Mouse (Mus musculus) hindbrain, postnatal 0 days (tissue): ENCODE measurements at regions not wholly inside any gene's neighbourhood (a gene's known extent, or its start where the extent isn't known, plus 50 kb on each side); places are given as distances from the start of the nearest gene placed in this dataset.
"Not testable (repeated sequence)": the region's sequence is repeated elsewhere in the genome, so short reads cannot be mapped to it uniquely, and the experiment has no call there.

ENCODE experiments used
- ATAC-seq: fragments of 200-750 bp; cut with Nextera tagmentation; 2 replicates; pipeline ENCODE4 v1.8.0; 2017; ENCODE audit warnings: mild to moderate bottlenecking, moderate TSS enrichment, moderate library complexity
- DNase-seq: peaks from one replicate; pipeline ENCODE4 v3.0.0-alpha.2; 2015; ENCODE audit warnings: low spot score
- H3K27ac ChIP-seq: fragments of 300-500 bp; sonication (generic); 2 replicates; pipeline ENCODE4 v1.5.1; 2014; ENCODE audit warnings: mild to moderate bottlenecking
- H3K27me3 ChIP-seq: fragments of 300-500 bp; sonication (generic); 2 replicates; pipeline ENCODE4 v1.6.1; 2014; ENCODE audit warnings: low read length, mixed read lengths; ENCODE audit not compliant: insufficient read depth
- H3K36me3 ChIP-seq: fragments of 300-500 bp; sonication (generic); 2 replicates; pipeline ENCODE4 v1.6.1; 2014; ENCODE audit warnings: low read length, mixed read lengths; ENCODE audit not compliant: insufficient read depth
- H3K4me1 ChIP-seq: fragments of 300-500 bp; sonication (generic); 2 replicates; pipeline ENCODE4 v1.6.1; 2014; ENCODE audit warnings: antibody characterized with exemption, low read length, mixed read lengths; ENCODE audit not compliant: insufficient read depth
- H3K4me2 ChIP-seq: fragments of 300-500 bp; sonication (generic); 2 replicates; pipeline ENCODE4 v1.6.1; 2014; ENCODE audit warnings: low read depth, mild to moderate bottlenecking, low read length, moderate library complexity, mixed read lengths
- H3K4me3 ChIP-seq: fragments of 300-500 bp; sonication (generic); 2 replicates; pipeline ENCODE4 v1.5.1; 2014; ENCODE audit warnings: low read length
- H3K9ac ChIP-seq: fragments of 300-500 bp; sonication (generic); replicated peaks from 2 replicates; pipeline ENCODE4 v1.6.1; 2014; ENCODE audit warnings: mild to moderate bottlenecking, low read length, moderate library complexity, mixed read lengths
- H3K9me3 ChIP-seq: fragments of 300-500 bp; sonication (generic); 2 replicates; pipeline ENCODE4 v1.6.1; 2016; ENCODE audit warnings: low read length, mixed read lengths
- CTCF ChIP-seq: IDR thresholded peaks from 2 replicates; pipeline ENCODE4 v1.5.1; 2016; ENCODE audit warnings: antibody characterized with exemption, control low read depth, low read depth
- WGBS: fragments of 180-500 bp; shearing (Covaris S2); extraction: QIAGEN DNeasy Blood & Tissue Kit; methylation state at CpG from one replicate; pipeline ENCODE4 v1.1.7; 2014; 5-methylcytosine and 5-hydroxymethylcytosine counted together

DNA sequence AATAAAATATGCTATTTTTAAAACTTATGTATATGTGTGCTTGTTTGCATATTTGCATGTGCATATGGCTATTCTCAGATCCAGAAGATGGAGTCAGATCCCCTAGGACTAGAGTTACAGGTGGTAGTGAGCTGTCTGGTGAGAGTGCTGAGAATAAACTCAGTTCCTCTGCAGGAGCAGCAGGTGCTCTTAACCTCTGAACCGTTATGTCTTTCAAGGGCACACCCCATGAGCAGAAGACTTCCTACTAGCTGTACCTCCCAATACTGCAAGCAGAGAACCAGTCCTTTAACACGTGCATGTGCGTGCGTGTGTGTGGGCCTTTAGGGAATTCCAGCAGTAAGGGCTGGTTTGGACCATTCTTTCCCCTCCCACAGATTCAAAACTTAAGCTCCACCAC lies 85.9 kb upstream of the Akt3 start:
- no peaks in the 10 kb centered on the region for H3K27me3 ChIP-seq
- no peak overlapping the region for H3K27ac ChIP-seq
- H3K4me1 ChIP-seq: no peaks in the 10 kb centered on the region
- ATAC-seq: no peak
- TF ChIP-seq CTCF: no peak
- no peaks in the 10 kb centered on the region for H3K9me3 ChIP-seq
- H3K36me3 ChIP-seq: no peaks in the 10 kb centered on the region
- H3K4me3 ChIP-seq: no peak overlapping the region
- H3K4me2 ChIP-seq: no peak overlapping the region
- 86% methylated on average over 4 of the region's 4 CpGs for WGBS
- H3K9ac ChIP-seq: no peak overlapping the region
- DNase-seq: no peak

DNA sequence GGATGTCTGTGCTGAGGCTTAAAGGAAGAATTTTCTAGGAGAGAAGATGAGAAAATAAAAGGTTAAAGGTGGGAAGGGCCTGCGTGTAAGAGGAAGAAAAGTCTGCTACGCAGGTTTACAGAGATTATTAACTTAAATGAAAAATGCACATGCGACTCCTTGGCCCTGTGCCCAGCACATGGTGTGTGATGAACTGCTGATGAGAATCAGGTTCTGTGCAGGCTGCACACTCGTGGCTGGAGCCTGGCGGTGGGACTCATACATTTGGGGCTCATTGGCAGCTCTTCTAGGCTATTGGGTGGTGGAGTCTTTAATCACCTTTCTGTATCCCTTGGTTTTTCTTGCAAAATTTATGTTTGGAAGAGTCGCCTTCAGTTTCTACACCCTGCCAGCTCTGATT lies 85.1 kb upstream of the Akt3 start:
- Histone ChIP-seq H3K4me3 (no peak overlapping the region), H3K4me1 (no peaks in the 10 kb centered on the region), H3K9ac (no peak overlapping the region), H3K4me2 (no peak overlapping the region), H3K36me3 (no peaks in the 10 kb centered on the region), H3K9me3 (no peaks in the 10 kb centered on the region), H3K27me3 (no peaks in the 10 kb centered on the region), H3K27ac (no peak overlapping the region)
- WGBS: 23% methylated on average over 6 of the region's 6 CpGs
- TF ChIP-seq CTCF: no peak
- ATAC-seq: no peak
- peak; percentile 46 for DNase-seq

DNA sequence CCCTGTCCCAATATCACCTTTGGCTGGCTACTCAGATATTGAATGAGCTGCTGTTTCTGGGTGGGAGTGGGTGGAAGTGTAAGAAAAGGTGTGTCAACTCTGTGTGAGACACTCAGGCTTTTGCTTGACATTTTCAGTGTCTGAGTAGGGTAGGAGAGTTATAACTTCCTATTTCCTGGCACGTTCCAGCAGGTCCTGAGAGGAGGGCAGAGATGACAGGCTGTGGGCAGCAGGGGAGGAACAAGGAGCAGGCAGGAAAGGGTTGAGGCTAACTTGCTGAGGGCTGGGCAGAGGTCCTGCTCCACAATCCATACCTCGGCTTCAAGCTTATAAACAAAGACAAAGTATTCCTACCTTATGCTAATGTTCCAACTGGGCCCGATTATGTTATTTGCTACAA lies 82.2 kb upstream of the Akt3 start:
- TF ChIP-seq CTCF: no peak
- Histone ChIP-seq H3K27ac (no peak overlapping the region), H3K4me3 (no peak overlapping the region), H3K27me3 (no peaks in the 10 kb centered on the region), H3K9ac (no peak overlapping the region), H3K9me3 (no peaks in the 10 kb centered on the region), H3K4me1 (no peaks in the 10 kb centered on the region), H3K36me3 (no peaks in the 10 kb centered on the region), H3K4me2 (no peak overlapping the region)
- WGBS: 71% methylated on average over 3 of the region's 3 CpGs
- DNase-seq: no peak
- no peak for ATAC-seq

DNA sequence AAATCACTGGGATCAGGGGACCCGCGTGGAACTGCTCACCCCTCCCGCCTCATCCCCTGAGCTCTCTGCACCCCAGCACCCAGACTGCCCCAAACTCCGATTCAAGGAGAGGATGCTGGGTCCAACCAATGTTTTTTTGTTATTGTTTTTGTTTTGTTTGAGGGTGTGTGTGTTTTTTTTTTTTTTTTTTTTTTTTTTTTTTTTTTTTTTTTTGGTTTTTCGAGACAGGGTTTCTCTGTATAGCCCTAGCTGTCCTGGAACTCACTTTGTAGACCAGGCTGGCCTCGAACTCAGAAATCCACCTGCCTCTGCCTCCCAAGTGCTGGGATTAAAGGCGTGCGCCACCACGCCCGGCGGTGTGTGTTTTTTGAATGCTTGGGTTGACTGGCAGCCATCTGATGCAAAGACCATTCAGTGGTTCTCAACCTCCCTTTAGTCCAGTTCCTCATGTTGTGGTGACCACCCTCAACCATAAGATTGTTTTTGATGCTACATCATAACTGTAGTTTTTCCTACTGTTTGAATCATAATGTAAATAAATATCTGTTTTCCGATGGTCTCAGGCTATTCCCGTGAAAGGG lies 81.3 kb upstream of the Akt3 start:
- peak overlapping the region; percentile 80 for H3K4me2 ChIP-seq
- WGBS: 60% methylated on average over 11 of the region's 13 CpGs
- not testable (repeated sequence) for H3K9me3 ChIP-seq, DNase-seq, H3K36me3 ChIP-seq, H3K4me1 ChIP-seq, ATAC-seq, H3K27me3 ChIP-seq
- peak overlapping the region; percentile 42 for H3K4me3 ChIP-seq
- H3K27ac ChIP-seq: peak overlapping the region; percentile 77
- peak overlapping the region; percentile 58; the same call in 1 of the 2 replicates for H3K9ac ChIP-seq

DNA sequence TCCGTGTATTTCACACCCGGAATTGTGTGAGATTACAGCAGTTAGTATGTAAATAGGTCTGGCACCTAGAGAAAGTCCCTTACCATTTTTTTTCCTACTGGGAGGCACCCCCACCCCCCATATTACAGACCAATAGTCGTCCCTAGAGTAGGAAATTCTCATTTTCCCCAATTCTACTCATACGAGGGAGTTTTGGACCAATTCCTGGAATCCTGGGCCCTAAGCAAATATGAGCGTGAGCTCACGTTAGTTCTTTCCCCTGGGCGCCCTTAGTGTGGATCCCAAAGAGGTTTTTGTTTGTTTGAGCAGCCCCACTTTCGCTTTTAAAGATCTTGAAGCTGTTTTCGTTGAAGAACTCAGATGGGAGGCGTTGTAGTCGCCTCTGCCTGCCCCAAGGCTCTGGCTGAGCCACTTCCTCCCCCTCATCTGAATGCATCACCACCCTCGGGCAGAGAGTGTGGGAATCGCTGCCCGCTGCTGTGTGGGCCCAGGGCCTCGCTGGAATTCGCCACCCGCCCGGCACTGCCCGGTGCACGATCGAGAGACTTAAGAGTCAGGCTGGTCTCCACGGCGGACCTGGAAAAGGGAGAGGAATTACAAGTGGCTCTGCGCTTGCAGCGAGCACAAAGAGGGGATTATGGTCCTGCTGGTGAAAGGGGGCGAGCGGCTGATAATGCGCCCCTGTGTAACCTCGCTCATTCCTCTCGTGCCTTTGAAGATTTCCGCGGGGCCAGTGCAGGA lies 80.6 kb upstream of the Akt3 start:
- peak overlapping the region; percentile 77 for H3K27ac ChIP-seq
- 6% methylated on average over 32 of the region's 32 CpGs for WGBS
- H3K4me3 ChIP-seq: peak overlapping the region; percentile 42
- H3K9ac ChIP-seq: peak overlapping the region; percentile 58
- no peaks in the 10 kb centered on the region for H3K36me3 ChIP-seq
- H3K4me2 ChIP-seq: peak overlapping the region; percentile 80
- peak; percentile 12; the same call in 1 of the 2 replicates for TF ChIP-seq CTCF
- no peaks in the 10 kb centered on the region for H3K27me3 ChIP-seq
- ATAC-seq: peak; percentile 96
- DNase-seq: peak; percentile 77
- no peaks in the 10 kb centered on the region for H3K4me1 ChIP-seq
- H3K9me3 ChIP-seq: no peaks in the 10 kb centered on the region

DNA sequence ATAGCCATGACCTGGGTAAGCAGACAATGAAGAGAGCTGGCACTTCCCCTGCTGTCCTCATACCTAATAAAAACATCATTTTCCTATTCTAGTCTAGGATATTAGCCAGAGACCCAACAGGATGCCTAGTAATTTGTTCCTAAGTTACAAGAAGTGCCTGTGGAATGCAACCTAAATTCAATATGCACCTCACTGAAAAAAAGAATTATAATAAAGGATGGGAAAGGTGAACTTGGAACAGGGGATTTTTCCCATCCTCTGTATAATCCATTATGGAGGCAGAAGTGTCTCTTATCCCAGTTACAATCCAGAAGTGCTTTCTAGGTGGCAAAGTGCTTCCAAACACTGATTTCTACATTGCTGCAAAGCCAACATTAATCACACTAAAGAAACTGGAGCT lies 79.8 kb upstream of the Akt3 start:
- H3K4me2 ChIP-seq: no peak overlapping the region
- DNase-seq (no peak), ATAC-seq (no peak)
- H3K9ac ChIP-seq: no peak overlapping the region
- H3K27me3 ChIP-seq: no peaks in the 10 kb centered on the region
- peak overlapping the region; percentile 77; the same call in 1 of the 2 replicates for H3K27ac ChIP-seq
- no peaks in the 10 kb centered on the region for H3K4me1 ChIP-seq
- H3K4me3 ChIP-seq: no peak overlapping the region
- H3K9me3 ChIP-seq: no peaks in the 10 kb centered on the region
- no peak for TF ChIP-seq CTCF
- H3K36me3 ChIP-seq: no peaks in the 10 kb centered on the region

DNA sequence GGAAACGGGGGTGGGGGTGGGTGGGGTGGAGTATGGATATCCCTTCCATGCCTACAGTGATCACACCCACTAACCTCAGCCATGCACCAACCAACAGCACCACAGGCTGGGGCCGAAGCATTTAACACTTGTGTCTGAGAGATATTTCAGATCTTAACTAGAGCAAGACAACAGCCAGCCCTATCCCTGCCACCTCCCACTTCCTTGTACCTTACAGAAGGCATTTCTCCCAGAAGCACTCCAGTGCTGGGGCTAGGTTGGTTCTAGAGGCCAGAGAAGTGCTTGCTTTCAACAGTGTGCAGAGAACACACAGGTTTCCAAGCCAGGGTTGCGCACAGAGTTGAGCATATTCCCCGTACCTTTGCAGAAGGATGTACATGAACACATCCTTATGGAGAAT lies 79.1 kb upstream of the Akt3 start:
- ATAC-seq: no peak

More for the DNA sequence above, 79.1 kb upstream of the Akt3 start:
- Histone ChIP-seq H3K4me1 (no peaks in the 10 kb centered on the region), H3K36me3 (no peaks in the 10 kb centered on the region), H3K4me2 (no peak overlapping the region), H3K9ac (no peak overlapping the region), H3K27me3 (no peaks in the 10 kb centered on the region), H3K4me3 (no peak overlapping the region), H3K27ac (no peak overlapping the region), H3K9me3 (no peaks in the 10 kb centered on the region)
- no peak for TF ChIP-seq CTCF
- DNase-seq: no peak
- WGBS: 95% methylated on average over 4 of the region's 4 CpGs
